Mouse (Mus musculus) layer of hippocampus, adult 11-12 months (tissue): ENCODE measurements around the gene Nap1l4.

Source experiments
- DNase-seq: peaks from one replicate; pipeline ENCODE4 v3.0.0; 2022; ENCODE audit warnings: low spot score

The Nap1l4 gene

DNA sequence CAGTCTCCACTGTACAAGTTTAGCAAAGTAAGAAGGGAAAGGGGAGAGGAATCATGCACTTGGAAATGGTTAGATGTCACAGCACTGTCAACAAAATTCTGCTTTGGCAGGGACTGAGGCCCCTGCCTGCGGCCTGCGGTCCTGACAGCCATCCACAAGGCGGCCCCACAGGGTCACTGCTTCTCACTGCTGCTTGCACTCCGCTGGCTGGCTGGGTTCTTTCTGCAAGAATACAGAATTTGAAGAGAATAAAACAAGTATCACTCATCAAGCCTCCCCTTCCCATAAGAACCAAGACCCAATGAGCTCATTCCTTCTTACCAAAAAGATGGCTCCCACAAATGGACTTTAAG lies 34.5 kb downstream of the Nap1l4 start:
- DNase-seq = no peak

DNA sequence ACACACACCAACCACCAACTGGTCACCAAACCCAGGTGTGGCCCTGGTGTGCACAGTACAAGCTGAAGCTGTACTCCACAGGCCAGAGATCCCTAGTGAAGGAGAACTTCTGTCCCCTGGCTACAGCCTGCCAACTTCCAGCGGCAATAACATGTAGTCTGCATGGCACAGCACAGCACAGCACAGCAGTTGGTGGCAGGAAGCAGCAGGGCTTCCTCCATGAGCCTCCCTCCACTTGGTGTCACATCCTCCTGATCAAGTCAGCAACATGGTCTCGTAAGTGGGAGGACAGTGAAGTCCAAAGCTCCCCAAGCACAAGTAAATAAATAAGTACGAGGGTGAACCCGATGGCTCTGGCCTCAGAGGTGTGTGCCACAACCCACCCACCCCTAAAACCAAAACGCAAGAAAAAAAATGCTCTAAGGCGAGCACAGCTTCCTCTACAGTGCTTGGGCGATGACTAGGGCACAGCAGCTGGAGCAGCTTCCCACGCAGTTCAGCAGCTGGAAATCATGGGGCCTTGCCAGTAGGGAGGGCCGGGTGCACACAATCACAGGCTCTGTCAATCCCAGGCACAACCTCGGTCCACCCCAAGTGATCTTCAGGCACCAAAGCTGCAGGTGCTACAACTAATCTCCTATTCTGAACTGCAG lies 35.0 kb downstream of the Nap1l4 start:
- peak; percentile 47 for DNase-seq

DNA sequence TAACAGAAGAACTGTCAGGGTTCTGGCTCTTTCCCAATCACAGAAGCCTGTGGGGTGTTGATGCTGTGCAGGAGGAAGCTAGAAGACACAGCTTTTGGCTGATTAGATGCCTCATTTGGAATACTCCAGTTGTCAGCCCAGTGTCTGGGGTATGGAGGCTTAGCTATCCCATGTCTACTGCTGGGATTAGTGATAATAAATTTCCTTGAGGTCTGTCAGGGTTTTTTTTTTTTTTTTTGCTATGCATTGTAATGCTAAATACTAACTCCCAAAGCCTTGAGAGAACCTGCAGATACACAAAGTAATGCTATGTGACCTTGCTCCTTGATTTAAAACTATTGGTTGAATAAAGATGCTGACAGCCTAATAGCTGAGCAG lies 37.6 kb downstream of the Nap1l4 start:
- DNase-seq = no peak

DNA sequence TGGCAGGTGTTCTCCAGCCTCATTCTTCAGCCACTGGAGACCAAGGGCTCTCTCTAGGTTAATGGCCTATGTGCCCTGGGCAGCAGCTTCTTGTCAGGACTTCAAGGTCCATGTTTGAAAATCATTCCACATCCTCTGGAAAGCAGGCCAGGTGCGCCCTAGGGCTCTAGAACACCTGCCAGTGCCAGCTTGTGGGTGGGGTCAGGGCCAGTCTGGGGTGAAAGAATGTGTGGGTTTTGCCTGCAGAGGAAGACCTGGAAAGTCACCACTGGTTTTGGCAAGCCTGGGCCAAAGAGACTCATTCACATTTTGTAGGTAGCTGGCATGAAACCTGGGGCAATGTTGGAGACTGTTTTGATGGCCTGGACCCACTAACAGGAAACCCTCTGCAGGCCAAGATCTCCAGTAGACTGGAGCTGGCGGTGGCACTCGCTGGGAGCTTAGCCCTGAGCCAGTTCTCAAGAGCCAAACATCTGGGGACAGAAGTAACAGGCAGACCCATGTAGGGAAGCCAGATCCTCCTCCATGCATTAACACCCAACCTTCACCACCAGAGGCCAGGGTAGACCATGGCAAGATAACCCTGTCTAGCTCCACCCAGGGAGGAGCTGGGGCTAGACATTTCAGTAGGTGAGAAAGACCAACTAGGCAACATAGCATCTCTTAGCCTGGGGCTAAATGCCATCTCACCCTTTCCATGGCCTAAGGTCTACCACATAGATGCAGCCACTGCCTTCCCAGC lies 38.1 kb downstream of the Nap1l4 start:
- no peak for DNase-seq

DNA sequence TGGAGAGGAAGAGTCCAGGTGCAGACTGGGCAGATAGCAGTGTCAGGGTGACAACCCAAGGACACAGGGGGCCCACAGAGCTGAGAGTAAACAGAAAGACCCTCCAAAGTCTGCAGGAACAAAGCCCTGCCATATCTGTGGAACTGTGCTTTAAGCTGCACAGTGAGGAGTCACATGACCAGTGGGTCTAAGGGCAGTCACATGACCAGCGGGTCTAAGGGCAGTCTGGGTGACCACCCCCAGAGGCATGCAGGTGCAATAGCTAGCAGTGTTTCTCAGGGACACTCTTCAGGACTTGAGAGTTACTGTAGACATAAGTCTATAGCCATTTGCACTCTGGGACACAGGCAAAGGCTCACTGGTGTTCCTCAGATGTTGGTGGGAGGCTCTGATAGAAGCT lies 39.3 kb downstream of the Nap1l4 start:
- DNase-seq = no peak

DNA sequence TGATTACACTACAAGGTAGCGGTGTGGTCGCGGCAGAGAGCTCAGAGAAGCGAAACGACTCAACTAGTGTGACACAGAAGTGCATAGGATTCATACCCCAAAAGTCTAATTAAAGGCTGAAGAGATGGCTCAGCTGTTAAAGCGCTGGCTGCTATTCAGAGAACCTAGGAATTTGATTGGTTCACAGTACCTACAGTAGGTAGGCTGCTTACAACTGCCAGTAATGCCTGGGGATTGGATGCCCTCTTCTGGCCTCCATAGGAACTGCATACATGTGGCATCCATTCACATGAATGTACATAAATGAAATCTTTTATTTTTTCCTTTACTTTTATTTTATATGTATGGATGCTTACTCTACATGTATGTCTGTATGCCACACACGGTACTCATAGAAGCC lies 42.2 kb downstream of the Nap1l4 start:
- DNase-seq = peak; percentile 42

DNA sequence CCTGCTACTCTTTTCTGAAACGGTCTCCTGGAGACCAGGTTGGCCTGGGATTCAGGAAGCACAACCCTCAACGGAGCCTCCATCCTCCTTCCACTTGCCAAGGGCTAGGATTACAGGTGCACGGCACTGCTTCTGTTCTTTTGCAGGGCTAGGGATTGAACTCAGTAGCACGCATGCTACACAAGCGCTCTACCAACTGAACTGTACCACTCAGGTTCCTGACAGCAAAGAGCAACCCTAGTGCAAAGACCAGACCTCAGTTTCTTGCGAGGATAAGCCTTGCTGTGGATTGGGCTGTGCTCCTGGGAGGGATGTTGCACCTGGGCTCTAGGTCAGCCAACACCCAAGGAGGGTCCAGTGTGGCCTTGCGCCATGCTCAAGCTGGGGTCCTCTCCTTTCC lies 42.6 kb downstream of the Nap1l4 start:
- DNase-seq = no peak

DNA sequence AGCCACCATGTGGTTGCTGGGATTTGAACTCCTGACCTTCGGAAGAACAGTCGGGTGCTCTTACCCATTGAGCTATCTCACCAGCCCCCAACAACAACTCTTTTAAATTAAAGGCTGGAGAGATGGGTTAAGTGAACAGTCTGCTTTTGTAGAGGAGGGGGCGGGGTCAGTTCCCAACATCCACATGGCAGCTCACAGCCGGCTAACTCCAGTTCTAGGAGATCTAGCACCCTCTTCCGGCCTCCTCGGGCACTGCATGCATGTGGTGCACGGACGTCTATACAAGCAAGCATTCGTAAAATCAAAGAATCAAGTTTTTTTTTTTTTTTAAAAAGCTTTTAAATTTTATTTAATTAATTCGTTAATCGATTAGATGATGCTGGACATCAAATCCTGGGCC lies 43.1 kb downstream of the Nap1l4 start:
- peak; percentile 78 for DNase-seq

DNA sequence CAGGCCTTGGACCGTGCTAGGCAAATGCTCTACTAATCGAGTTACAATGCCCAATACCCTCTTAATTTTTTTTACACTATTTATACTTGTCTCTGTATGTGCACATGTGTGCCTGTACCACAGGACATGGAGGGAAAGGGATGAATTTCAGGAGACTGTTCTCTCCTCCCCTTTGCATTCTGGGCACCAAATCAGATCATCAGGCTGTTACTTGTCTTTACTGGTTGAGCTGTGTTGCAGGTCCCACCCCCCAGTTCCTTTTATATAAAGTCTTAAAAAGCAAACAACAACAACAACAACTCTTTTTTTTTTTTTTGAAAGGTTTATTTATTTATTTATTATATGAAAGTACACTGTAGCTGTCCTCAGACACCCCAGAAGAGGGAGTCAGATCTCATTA lies 43.5 kb downstream of the Nap1l4 start:
- DNase-seq = no peak

DNA sequence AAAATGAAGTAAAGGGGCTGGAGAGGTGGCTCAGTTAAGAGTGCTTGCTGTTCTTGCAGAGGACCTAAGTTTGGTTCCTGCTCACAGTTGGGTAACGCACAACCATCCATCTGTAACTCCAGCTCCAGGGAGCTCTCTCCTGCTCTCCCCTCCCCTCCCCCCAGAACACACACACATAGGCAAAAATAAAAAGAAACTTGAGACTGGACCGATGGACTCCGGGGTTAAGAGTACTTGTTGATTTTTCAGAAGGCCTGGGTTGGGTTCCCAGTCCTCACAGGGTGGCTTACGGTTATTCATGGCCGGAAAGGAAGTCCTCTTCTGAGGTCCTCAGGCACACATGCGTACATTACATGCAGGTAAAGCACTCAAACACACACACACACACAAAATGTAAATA lies 45.0 kb downstream of the Nap1l4 start:
- no peak for DNase-seq

DNA sequence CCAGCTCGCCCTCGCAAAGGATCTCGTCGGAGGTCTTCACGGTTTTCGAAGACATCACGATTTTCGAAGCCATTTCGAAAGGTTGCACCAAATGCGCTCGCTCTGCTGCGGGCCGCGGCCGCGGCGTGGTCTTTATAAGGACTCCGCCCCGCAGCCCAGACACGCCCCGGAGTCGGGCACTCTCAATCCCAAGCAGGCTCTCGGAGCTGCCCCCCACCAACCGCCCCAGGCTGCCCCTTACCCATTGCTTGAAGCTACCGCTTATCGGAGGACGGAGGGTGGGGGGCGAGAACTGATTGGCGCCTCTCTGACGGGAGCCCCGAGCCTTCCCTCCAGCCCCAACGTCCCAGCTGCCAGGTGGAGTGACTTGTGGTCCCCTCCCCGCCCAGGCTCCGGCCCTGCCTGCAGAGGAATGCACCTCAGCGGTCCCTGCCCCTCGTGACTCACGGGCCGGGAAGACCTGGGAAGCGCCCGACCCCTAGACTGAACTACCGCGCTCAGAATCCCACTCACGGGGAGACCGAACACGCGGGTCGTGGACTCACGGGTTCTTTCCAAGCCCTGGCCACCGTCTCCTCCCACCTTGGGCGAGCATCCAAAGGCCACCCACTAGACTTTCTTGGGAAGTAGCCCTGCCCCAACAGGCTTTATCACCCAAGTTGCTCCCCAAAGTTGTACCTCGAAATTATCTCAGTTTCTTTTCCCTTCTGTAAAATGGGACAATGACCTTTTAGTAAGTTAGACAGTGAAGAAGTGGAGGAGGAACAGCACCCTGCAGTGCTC lies 46.3 kb downstream of the Nap1l4 start, which contains the start of gene Phlda2:
TSS of gene Phlda2 (minus strand) at position 733 of the 783 bp plus-strand sequence.
- no peak for DNase-seq

DNA sequence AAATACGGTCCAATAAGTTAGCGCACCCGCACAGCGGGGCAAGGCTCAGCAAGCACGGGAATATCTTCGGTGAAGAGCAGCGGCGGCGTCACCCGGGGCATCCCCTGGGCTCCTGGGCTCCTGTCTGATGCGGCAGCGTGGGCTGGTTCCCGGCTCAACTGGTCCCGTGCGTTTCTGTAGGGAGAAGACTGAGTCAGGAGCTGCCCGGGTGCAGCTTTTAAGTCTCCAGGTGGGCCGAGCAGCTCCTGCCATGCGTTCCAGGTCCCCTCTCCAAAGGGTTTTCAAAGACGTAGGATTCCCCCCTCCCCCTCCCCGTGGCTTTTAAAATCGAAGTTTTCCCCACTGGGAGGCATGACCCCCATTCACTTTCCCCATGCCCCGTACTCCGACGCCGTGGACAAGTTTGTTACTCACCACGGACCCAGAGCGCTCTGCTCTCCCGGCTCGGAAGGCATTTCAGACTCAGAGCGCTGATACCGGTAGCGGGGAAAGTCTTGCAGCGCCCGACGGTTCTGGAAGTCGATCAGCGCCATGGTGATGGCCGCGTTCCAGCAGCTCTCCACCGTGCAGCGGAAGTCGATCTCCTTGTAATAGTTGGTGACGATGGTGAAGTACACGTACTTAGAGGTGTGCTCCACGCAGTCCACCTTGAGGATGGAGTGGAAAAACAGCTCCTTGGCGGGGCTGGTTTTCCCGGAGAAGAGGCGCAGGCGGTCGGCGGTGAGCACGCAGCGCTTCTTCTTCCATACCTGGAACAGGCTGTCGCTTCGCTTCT lies 47.1 kb downstream of the Nap1l4 start:
- DNase-seq = no peak

DNA sequence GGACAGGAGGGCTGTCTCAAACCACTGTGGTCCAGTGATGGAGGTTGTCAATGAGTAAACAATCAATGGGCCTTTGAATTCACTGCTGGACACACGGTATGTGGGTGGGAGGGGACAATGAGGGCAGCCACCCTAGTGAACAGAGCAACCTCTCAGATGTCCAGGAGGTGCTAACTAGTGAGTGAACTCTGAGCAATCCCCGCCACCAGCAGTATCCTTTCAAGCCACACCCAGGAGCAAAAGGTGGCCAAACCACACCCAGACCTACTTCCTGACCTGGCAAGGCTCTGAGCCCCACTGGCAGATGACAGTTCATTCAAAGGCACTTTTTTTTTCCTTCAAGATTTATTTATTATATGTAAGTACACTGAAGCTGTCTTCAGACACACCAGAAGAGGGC lies 48.0 kb downstream of the Nap1l4 start:
- no peak for DNase-seq

DNA sequence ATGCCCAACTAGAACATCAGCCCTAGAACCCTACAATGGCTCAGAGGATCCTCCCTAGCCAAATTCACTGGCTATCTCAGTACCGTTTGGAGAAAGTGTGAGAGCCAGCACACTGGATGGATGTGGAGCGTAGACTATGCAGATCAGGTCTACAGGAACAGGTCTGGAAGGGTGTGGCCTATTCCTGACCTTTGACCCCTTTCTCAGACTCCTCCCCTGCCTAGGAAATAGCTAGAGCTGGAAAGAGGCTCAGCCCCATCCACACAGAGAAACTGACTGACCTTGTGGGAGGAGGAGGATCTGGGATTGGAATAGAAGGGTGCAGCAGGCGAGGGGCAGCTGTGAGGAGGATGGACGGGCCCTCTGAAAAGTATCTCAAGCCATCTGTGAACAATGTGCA lies 50.3 kb downstream of the Nap1l4 start:
- no peak for DNase-seq

DNA sequence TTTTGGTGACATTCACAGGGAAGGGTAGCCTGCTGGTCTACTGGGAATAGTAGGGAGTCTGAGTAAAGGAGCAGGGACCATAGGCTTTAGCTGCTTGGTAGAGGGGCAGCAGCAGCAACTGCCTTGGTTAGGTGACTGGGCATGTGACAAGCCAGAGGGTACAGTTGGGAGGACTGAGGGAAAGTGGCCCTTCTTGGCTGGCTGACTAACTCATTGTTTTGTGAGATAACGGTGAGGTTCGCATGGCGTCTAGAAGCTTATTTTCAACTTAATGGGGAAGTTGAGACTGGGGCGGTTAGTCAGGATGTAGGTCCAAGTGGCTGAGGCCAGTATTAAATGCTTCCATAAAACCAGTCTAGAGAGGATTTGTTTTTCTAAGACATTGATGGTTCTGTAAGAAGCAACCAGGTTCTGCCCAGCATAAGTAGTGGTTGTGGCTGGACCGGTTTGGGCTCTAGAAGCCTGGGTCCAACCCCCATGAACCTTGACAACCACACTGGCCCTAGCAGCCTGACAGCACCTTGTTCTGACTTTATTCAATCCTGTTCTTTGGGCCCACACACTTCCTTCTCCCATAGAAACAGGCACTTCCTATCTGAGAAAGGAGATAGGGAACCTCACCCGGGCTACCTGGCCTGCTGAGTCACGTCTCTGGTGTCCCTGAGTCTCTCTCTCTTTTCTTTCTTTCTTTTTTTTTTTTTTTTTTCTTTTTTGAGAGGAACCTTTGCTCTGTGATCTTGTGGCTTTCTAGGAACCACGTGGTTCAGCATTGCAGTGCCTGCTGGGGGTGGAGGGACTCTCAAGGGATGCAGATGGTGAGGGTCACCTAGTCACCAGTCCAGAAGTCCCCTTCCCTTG lies 53.6 kb downstream of the Nap1l4 start:
- no peak for DNase-seq

DNA sequence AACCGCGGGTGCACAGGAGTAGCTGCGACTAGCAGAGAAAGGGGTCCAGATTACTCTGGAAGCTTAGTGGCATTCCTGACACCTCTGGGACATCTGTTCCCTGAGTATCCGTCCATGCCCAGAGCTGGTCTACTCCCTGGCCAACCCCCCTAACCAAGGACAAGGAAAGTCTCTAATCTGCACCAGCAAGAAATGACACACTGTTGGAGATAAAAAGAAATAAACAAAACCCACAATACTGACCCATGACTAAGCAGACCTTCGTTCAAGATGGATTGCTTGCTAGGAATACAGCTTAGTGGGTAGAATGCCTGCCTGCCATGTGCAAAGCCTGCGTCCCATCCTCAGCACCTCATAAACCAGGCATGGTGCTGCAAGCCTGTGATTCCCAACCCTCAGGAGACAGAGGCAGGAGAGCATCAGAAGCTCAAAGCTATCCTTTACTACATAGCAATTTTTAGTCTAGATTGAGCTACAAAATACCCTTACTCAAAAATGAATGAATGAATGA lies 55.2 kb downstream of the Nap1l4 start:
- no peak for DNase-seq

DNA sequence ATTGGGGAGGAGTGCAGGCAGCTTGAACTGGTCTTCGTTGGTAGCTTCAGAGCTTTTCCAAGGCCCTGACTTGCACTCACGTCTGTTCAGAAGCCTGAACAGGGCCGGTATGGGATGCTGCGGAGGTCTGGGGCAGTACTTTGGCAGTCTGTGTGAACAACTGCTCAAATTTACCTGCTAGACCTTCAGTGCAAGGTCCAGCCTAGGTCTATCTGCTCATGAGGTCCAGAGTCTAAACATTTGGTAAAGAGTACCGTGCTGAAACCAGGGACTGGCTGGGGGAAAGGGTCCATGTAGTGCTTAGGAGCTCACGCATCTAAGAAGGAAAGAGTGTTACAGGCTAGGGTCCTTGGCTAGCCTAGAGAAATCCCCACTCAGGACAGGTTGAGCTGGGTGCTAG lies 59.2 kb downstream of the Nap1l4 start:
- DNase-seq = no peak

DNA sequence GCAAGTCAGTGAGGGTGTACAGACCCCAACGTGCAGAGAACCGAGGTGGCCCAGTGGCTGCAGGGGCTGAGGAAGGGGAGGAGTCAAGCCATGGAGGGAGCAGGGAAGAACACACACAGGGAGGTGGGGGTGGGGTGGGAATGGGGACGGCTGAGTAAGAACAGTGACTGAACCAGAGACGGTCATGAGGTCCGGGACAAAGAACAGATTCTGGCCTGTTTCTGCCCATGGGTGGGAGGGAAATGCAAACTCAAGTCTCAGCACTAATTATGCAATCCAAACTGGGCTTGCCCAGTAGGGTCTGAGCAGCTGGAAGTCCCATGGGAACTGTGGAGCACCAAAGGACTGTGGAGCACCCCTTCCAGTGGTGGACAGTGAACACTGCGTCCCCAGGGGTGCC lies 66.4 kb downstream of the Nap1l4 start:
- no peak for DNase-seq

DNA sequence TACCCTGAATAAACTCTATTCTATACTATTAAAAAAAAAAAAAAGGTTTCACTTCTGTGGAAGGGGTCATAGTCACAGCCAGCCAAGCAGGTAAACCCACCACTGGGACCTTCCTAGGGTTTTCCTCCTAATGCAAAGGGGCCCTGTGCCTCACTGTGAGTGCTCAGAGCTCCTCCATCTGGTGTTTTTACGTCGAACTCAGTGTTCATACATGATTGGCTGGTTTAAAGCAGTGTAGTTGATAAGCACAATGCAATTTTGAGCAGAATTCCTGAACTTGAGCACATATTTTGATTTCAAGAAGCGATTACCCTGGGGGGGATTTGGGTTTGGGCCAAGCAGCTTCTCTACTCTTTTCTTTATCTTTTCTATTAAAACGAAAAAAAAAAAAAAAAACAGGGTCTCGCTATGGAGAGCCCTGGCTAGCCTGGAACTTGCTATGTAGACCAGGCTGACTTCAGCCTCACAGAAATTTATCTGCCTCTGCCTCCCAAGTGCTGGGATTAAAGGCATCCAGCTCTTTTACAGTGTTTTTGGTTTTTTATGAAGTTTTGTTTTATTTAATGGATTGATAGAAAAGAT lies 67.0 kb downstream of the Nap1l4 start:
- DNase-seq = no peak

DNA sequence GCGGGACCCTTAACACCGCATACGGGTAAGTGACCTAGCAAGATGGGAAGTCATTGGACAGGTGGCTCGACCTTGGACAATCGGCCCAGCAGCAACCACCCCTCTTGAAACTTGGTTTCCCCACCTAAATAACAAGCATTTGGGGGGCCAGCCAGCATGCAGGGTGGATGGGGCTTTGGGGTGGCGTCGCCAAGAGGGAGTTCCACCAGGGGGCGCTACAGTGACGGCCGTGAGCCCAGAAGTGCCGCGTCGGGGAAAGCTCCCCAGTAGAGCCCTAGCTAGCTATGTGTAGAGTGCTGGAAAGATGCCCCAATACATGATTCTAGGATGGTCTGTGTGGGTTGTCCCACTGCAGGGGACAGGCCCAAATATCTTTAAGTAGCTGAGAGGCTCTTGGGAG lies 68.4 kb downstream of the Nap1l4 start:
- DNase-seq = peak; percentile 68

DNA sequence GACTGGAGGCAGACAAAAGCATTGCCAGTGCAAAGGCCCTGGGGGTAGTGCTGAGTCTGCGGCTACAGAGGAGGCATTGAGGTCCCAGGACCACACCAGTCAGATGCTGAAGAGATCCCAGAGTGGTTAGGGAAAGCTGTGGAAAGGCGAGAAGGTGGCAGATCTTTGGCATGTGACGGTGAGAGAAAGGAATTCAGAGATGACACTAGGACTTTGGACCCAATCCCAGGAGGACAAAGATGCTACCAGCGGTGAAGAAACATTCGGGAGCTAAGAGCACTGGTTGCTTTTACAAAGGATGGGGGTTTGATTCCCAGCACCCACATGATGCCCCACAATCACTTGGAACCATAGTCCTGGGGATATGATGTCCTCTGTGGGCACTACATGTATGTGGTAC lies 71.1 kb downstream of the Nap1l4 start:
- DNase-seq = no peak
